Mouse (Mus musculus): ENCODE measurements around the gene Baiap2. TPM values are rescaled to one million over a fixed set of nuclear protein-coding genes. Genes with fewer than 3 reads are reported as not detected.

Baiap2 gene
- total and polyA plus RNA-seq, 3 experiments, result 3.4 to 6.7 (median 6.1) TPM

- H3K79me2 ChIP-seq (replicated peaks; ENCODE audit: control insufficient read depth, extremely low read depth, insufficient read depth, poor library complexity, severe bottlenecking), result no peaks in the 10 kb centered on the region
- no peaks in the 10 kb centered on the region for H3K9me3 ChIP-seq (replicated peaks; ENCODE audit: low read length)
- in situ Hi-C loops (cut with MboI; ENCODE audit: low pct_ligation_motif_present, low pct_unique_long_range_greater_than_20kb, low sequenced_read_pairs) (no loop called here), dilution Hi-C loops (cut with MboI; ENCODE audit: extremely low pct_ligation_motif_present, extremely low pct_unique_long_range_greater_than_20kb, low sequenced_read_pairs) (no loop called here)
- H3K36me3 ChIP-seq (replicated peaks in 1 of 2; ENCODE audit: control insufficient read depth in 1 of 2, insufficient read depth in 1 of 2, low read length in 1 of 2), result no peaks in the 10 kb centered on the region
- H3K9ac ChIP-seq (ENCODE audit: insufficient read depth, low read depth), result no peak overlapping the region
- no peak overlapping the region for H3K4me3 ChIP-seq (replicated peaks in 1 of 3; ENCODE audit: low read depth in 2 of 3, low read length in 2 of 3, poor library complexity in 1 of 3)
- no peak for DNase-seq (ENCODE audit: extremely low read depth)
- TF ChIP-seq NRF1 (IDR thresholded peaks at IDR 0.05; ENCODE audit: low read depth, low read length) (no peak), SMC3 (IDR thresholded peaks at IDR 0.05; ENCODE audit: low read depth, low read length) (no peak), E2F4 (IDR thresholded peaks at IDR 0.05; ENCODE audit: insufficient replicate concordance, low read depth, low read length) (no peak), JUND (conservative IDR thresholded peaks at IDR 0.05; ENCODE audit: low read depth, low read length) (no peak), CTCF (conservative IDR thresholded peaks at IDR 0.05 in 1 of 2, IDR thresholded peaks at IDR 0.05 in 1 of 2; ENCODE audit: low read depth in 2 of 2, low read length in 2 of 2) (no peak; a peak in 1 of 4 replicates), RAD21 (IDR thresholded peaks at IDR 0.05; ENCODE audit: low read depth, low read length) (no peak; the same call in 1 of the 2 replicates), POLR2A (IDR thresholded peaks at IDR 0.05; ENCODE audit: low read depth, low read length) (no peak), NELFE (IDR thresholded peaks at IDR 0.05; ENCODE audit: low read depth, low read length) (no peak), HCFC1 (IDR thresholded peaks at IDR 0.05; ENCODE audit: low read depth, low read length) (no peak), MAFK (IDR thresholded peaks at IDR 0.05; ENCODE audit: insufficient replicate concordance, low read length) (no peak), UBTF (IDR thresholded peaks at IDR 0.05; ENCODE audit: low read depth, low read length) (no peak), ETS1 (conservative IDR thresholded peaks at IDR 0.05; ENCODE audit: low read depth, low read length) (no peak), SIN3A (IDR thresholded peaks at IDR 0.05; ENCODE audit: low read length) (no peak), ZKSCAN1 (IDR thresholded peaks at IDR 0.05; ENCODE audit: borderline replicate concordance, low read depth, low read length) (no peak), ZC3H11A (IDR thresholded peaks at IDR 0.05; ENCODE audit: low read depth, low read length) (no peak), TCF12 (IDR thresholded peaks at IDR 0.05; ENCODE audit: low read depth, low read length) (no peak), ELF1 (IDR thresholded peaks at IDR 0.05; ENCODE audit: low read depth, low read length) (no peak), PAX5 (IDR thresholded peaks at IDR 0.05; ENCODE audit: low read length) (no peak)
- H3K27me3 ChIP-seq (replicated peaks), result peaks cover 44% of the 10 kb centered on the region
- no peak overlapping the region for H3K4me2 ChIP-seq (ENCODE audit: insufficient read depth, low read depth, poor library complexity, severe bottlenecking)
- no peak overlapping the region for H3K27ac ChIP-seq (ENCODE audit: insufficient read depth, low read depth)
- peaks cover 17 to 35% of the 10 kb centered on the region in 2 experiments for H3K4me1 ChIP-seq (ENCODE audit: control insufficient read depth in 1 of 2, insufficient read depth in 2 of 2)
Measured at GRCm38 (mm10) chr11:120022841-120023240, 80.3 kb downstream of the Baiap2 start.

- Histone ChIP-seq H3K79me2 (replicated peaks; ENCODE audit: control insufficient read depth, extremely low read depth, insufficient read depth, poor library complexity, severe bottlenecking) (no peaks in the 10 kb centered on the region), H3K36me3 (replicated peaks in 1 of 2; ENCODE audit: control insufficient read depth in 1 of 2, insufficient read depth in 1 of 2, low read length in 1 of 2) (no peaks in the 10 kb centered on the region), H3K4me1 (ENCODE audit: control insufficient read depth in 1 of 2, insufficient read depth in 2 of 2) (peaks cover 0 to 5% of the 10 kb centered on the region in 2 experiments; a peak in 1 of 4 replicates), H3K27ac (ENCODE audit: insufficient read depth, low read depth) (no peak overlapping the region), H3K4me2 (ENCODE audit: insufficient read depth, low read depth, poor library complexity, severe bottlenecking) (no peak overlapping the region), H3K9ac (ENCODE audit: insufficient read depth, low read depth) (no peak overlapping the region), H3K9me3 (replicated peaks; ENCODE audit: low read length) (no peaks in the 10 kb centered on the region), H3K4me3 (replicated peaks in 1 of 3; ENCODE audit: low read depth in 2 of 3, low read length in 2 of 3, poor library complexity in 1 of 3) (no peak overlapping the region), H3K27me3 (replicated peaks) (peaks cover 35% of the 10 kb centered on the region)
- DNase-seq (ENCODE audit: extremely low read depth), result no peak
- in situ Hi-C loops (cut with MboI; ENCODE audit: low pct_ligation_motif_present, low pct_unique_long_range_greater_than_20kb, low sequenced_read_pairs), result loop anchor here (5.0 kb wide), 1 partner anchor 70 kb away; the partner anchor contains the start of genes Ndufaf8 and Tepsin
- dilution Hi-C loops (cut with MboI; ENCODE audit: extremely low pct_ligation_motif_present, extremely low pct_unique_long_range_greater_than_20kb, low sequenced_read_pairs), result no loop called here
- TF ChIP-seq CHD2 (IDR thresholded peaks at IDR 0.05; ENCODE audit: low read length) (no peak), ZMIZ1 (IDR thresholded peaks at IDR 0.05; ENCODE audit: low read depth, low read length) (no peak), TBP (conservative IDR thresholded peaks at IDR 0.05; ENCODE audit: low read depth, low read length) (no peak), MAZ (IDR thresholded peaks at IDR 0.05; ENCODE audit: low read depth, low read length) (no peak), UBTF (IDR thresholded peaks at IDR 0.05; ENCODE audit: low read depth, low read length) (no peak), RCOR1 (conservative IDR thresholded peaks at IDR 0.05; ENCODE audit: low read depth, low read length) (no peak), BHLHE40 (IDR thresholded peaks at IDR 0.05; ENCODE audit: low read depth, low read length) (no peak), SIN3A (IDR thresholded peaks at IDR 0.05; ENCODE audit: low read length) (no peak), CHD1 (IDR thresholded peaks at IDR 0.05; ENCODE audit: low read depth, low read length) (no peak), USF2 (conservative IDR thresholded peaks at IDR 0.05; ENCODE audit: low read depth, low read length) (no peak), SMC3 (IDR thresholded peaks at IDR 0.05; ENCODE audit: low read depth, low read length) (no peak), MAX (IDR thresholded peaks at IDR 0.05; ENCODE audit: low read length) (no peak), RAD21 (IDR thresholded peaks at IDR 0.05; ENCODE audit: low read depth, low read length) (no peak), HCFC1 (IDR thresholded peaks at IDR 0.05; ENCODE audit: low read depth, low read length) (no peak), IRF4 (IDR thresholded peaks at IDR 0.05; ENCODE audit: low read depth, low read length) (no peak), PAX5 (IDR thresholded peaks at IDR 0.05; ENCODE audit: low read length) (no peak), MAFK (IDR thresholded peaks at IDR 0.05; ENCODE audit: insufficient replicate concordance, low read length) (no peak), JUND (conservative IDR thresholded peaks at IDR 0.05; ENCODE audit: low read depth, low read length) (no peak), ELF1 (IDR thresholded peaks at IDR 0.05; ENCODE audit: low read depth, low read length) (no peak), MYC (IDR thresholded peaks at IDR 0.05; ENCODE audit: low read depth, low read length) (no peak)
Measured at GRCm38 (mm10) chr11:120026941-120027340, 84.4 kb downstream of the Baiap2 start.

Data from CH12.LX (cell line).